ENCODE assay signal across 18 mouse cellular contexts in genomic region chr7:53750985-53751605, GRCm38 (mm10).
DNase-seq lines count a peak whose midpoint lies in the region; ATAC-seq and TF ChIP-seq lines count a peak whose summit lies in the region.
"Had no signal": no experiment of that assay in that cellular context is flagged by ENCODE, and none has a peak within 500 bp of the region (broad histone marks: within the 10 kb centered on the region; RNA-seq: fewer than 3 reads in every experiment).

No protein-coding gene starts in this region.

- no peak overlapping the region for H3K4me2 ChIP-seq in kidney, embryonic 14.5 days (replicated peaks; ENCODE audit: low read depth, low read length)
- 0 out of 2 replicates have a peak overlapping the region, but pooled peaks have one; percentile 18 for H3K4me2 ChIP-seq in hindbrain, embryonic 14.5 days (replicated peaks)
- no peak overlapping the region for H3K4me2 ChIP-seq in midbrain, postnatal 0 days (ENCODE audit: low read depth, low read length, poor library complexity, severe bottlenecking)
- H3K4me2 ChIP-seq: embryonic facial prominence, embryonic 13.5 days; liver, embryonic 13.5 days had no signal

- H3K9me3 ChIP-seq in kidney, embryonic 14.5 days (ENCODE audit: control insufficient read depth, low read length) = no peaks in the 10 kb centered on the region
- no peaks in the 10 kb centered on the region for H3K9me3 ChIP-seq in hindbrain, embryonic 14.5 days (ENCODE audit: control insufficient read depth, low read length)
- H3K9me3 ChIP-seq in midbrain, postnatal 0 days (ENCODE audit: low read length) = no peaks in the 10 kb centered on the region
- H3K9me3 ChIP-seq: embryonic facial prominence, embryonic 13.5 days; liver, embryonic 13.5 days had no signal

- H3K27ac ChIP-seq in kidney, embryonic 14.5 days (ENCODE audit: low read depth, low read length) = no peak overlapping the region
- peak overlapping the region; percentile 69 for H3K27ac ChIP-seq in hindbrain, embryonic 14.5 days
- peak overlapping the region; percentile 38; the same call in 1 of the 2 replicates for H3K27ac ChIP-seq in midbrain, postnatal 0 days (ENCODE audit: low read depth, low read length)
- H3K27ac ChIP-seq: embryonic facial prominence, embryonic 13.5 days; liver, embryonic 13.5 days had no signal

- peak; percentile 24; the same call in 1 of the 2 replicates for ATAC-seq in kidney, embryonic 14.5 days (ENCODE audit: low FRiP score, low TSS enrichment)
- peak; percentile 59; the same call in 1 of the 2 replicates for ATAC-seq in hindbrain, embryonic 14.5 days (ENCODE audit: low FRiP score)
- ATAC-seq in midbrain, postnatal 0 days (ENCODE audit: low FRiP score) = 0 out of 2 replicates have a peak, but pooled peaks have one; percentile 16

- no peak overlapping the region for H3K9ac ChIP-seq in kidney, embryonic 14.5 days (ENCODE audit: low read depth, low read length)
- H3K9ac ChIP-seq in hindbrain, embryonic 14.5 days = peak overlapping the region; percentile 18; the same call in 1 of the 2 replicates
- H3K9ac ChIP-seq in midbrain, postnatal 0 days (replicated peaks; ENCODE audit: low read length, poor library complexity, severe bottlenecking) = no peak overlapping the region
- H3K9ac ChIP-seq: embryonic facial prominence, embryonic 13.5 days; liver, embryonic 13.5 days had no signal

- no peaks in the 10 kb centered on the region for H3K27me3 ChIP-seq in kidney, embryonic 14.5 days (ENCODE audit: control insufficient read depth, insufficient read depth, low read length)
- H3K27me3 ChIP-seq in hindbrain, embryonic 14.5 days (ENCODE audit: control insufficient read depth, insufficient read depth, low read length) = no peaks in the 10 kb centered on the region
- H3K27me3 ChIP-seq in midbrain, postnatal 0 days (ENCODE audit: insufficient read depth, low read length) = no peaks in the 10 kb centered on the region
- H3K27me3 ChIP-seq: embryonic facial prominence, embryonic 13.5 days; liver, embryonic 13.5 days had no signal

- DNase-seq in kidney, adult 8-10 months = no peak
- peak; percentile 3 for DNase-seq in embryo, embryonic 11.5 days (ENCODE audit: low read depth, low spot score)
- peak; percentile 44 for DNase-seq in hindbrain, embryonic 14.5 days (ENCODE audit: low spot score)
- peak; percentile 17 for DNase-seq in midbrain, postnatal 0 days (ENCODE audit: low spot score)
- DNase-seq in thymus, postnatal 14 days = no peak
- no peak for DNase-seq in adrenal gland, adult (ENCODE audit: inconsistent age in 2 of 2, low spot score in 1 of 2)
- DNase-seq in cerebellum, adult 18-20 months = no peak
- DNase-seq: adrenal gland, adult 8-10 months; gastrocnemius, postnatal 25 days; kidney, adult 11 months; kidney, postnatal 4 days; layer of hippocampus, postnatal 36 days; left cerebral cortex, postnatal 4 days; liver, embryonic 13.5 days; right cerebral cortex, adult 18-20 months had no signal

- H3K4me1 ChIP-seq in kidney, embryonic 14.5 days (ENCODE audit: control insufficient read depth, insufficient read depth, low read length) = no peaks in the 10 kb centered on the region
- H3K4me1 ChIP-seq in hindbrain, embryonic 14.5 days (replicated peaks; ENCODE audit: control insufficient read depth, insufficient read depth, low read length) = peaks cover 7% of the 10 kb centered on the region
- no peaks in the 10 kb centered on the region for H3K4me1 ChIP-seq in midbrain, postnatal 0 days (ENCODE audit: insufficient read depth, low read length)
- H3K4me1 ChIP-seq: embryonic facial prominence, embryonic 13.5 days; liver, embryonic 13.5 days had no signal

- WGBS in kidney, embryonic 14.5 days = 43% methylated on average over 4 of the region's 4 CpGs
- 27% methylated on average over 4 of the region's 4 CpGs for WGBS in hindbrain, embryonic 14.5 days
- 28% methylated on average over 4 of the region's 4 CpGs for WGBS in midbrain, postnatal 0 days

- no peak for TF ChIP-seq CTCF in midbrain, postnatal 0 days (IDR thresholded peaks at IDR 0.05)

- no peaks in the 10 kb centered on the region for H3K36me3 ChIP-seq in kidney, embryonic 14.5 days (ENCODE audit: control insufficient read depth, insufficient read depth, low read length)
- H3K36me3 ChIP-seq in hindbrain, embryonic 14.5 days (replicated peaks; ENCODE audit: control insufficient read depth, insufficient read depth) = no peaks in the 10 kb centered on the region
- no peaks in the 10 kb centered on the region for H3K36me3 ChIP-seq in midbrain, postnatal 0 days (ENCODE audit: insufficient read depth, low read length)
- H3K36me3 ChIP-seq: embryonic facial prominence, embryonic 13.5 days; G1E; liver, embryonic 13.5 days had no signal

- no peak overlapping the region for H3K4me3 ChIP-seq in kidney, embryonic 14.5 days (ENCODE audit: low read length)
- no peak overlapping the region for H3K4me3 ChIP-seq in hindbrain, embryonic 14.5 days (replicated peaks; ENCODE audit: low read length)
- H3K4me3 ChIP-seq in midbrain, postnatal 0 days (ENCODE audit: low read depth, low read length) = no peak overlapping the region
- H3K4me3 ChIP-seq: embryonic facial prominence, embryonic 13.5 days; liver, embryonic 13.5 days had no signal

Comparison
In these comparisons a context has a peak if more than half of its experiments do, and no peak if none do; other contexts are left out.
1. DNase-seq: peak in embryo, embryonic 11.5 days (single experiment), hindbrain, embryonic 14.5 days (single experiment) and midbrain, postnatal 0 days (single experiment); none in kidney, adult 8-10 months (0 of 2), thymus, postnatal 14 days (single experiment), adrenal gland, adult (0 of 2) and cerebellum, adult 18-20 months (0 of 2).
2. Peak in every context shown above with its lines, with median percentiles within 50 percentile points of each other: ATAC-seq.